Mouse (Mus musculus): ENCODE results near the gene Gm20458. TPM values are rescaled to one million over a fixed set of nuclear protein-coding genes. Genes with fewer than 3 reads are reported as not detected.

Gene Gm20458
- polyA plus RNA-seq, 1 experiment from 2014 or later = 10.0 TPM

DNA sequence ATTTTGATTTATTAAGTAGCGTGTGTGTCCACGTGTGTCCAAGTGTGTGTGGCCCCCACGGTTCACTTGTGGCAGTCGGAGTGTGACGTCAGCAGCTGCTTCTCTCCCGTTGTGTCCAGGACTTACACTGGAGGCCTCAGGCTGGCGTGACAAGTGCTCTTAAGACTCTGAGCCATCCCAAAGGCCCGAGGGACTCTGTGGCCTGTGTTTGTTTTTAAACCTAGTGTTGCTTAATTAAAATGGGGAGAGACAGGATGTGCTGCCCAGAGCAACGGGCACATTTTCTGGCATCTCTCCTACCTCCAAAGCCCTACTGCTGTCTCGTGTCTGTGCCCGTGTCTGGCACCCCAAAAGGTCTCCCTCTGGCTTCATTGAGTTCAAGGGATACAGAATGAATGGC lies 37.3 kb upstream of the Gm20458 start:
- no peaks in the 10 kb centered on the region for H3K36me3 ChIP-seq (replicated peaks; ENCODE audit: control insufficient read depth, insufficient read depth)
- 91% methylated on average over 11 of the region's 11 CpGs for WGBS
- H3K27ac ChIP-seq = no peak overlapping the region
- no peaks in the 10 kb centered on the region for H3K9me3 ChIP-seq (ENCODE audit: control insufficient read depth, low read length)
- ATAC-seq (ENCODE audit: low FRiP score) (no peak), DNase-seq (ENCODE audit: low spot score) (no peak)
- H3K4me3 ChIP-seq (replicated peaks; ENCODE audit: low read length) = no peak overlapping the region
- no peaks in the 10 kb centered on the region for H3K4me1 ChIP-seq (replicated peaks; ENCODE audit: control insufficient read depth, insufficient read depth, low read length)
- no peak overlapping the region for H3K4me2 ChIP-seq (replicated peaks)
- no peaks in the 10 kb centered on the region for H3K27me3 ChIP-seq (ENCODE audit: control insufficient read depth, insufficient read depth, low read length)
- H3K9ac ChIP-seq = no peak overlapping the region

DNA sequence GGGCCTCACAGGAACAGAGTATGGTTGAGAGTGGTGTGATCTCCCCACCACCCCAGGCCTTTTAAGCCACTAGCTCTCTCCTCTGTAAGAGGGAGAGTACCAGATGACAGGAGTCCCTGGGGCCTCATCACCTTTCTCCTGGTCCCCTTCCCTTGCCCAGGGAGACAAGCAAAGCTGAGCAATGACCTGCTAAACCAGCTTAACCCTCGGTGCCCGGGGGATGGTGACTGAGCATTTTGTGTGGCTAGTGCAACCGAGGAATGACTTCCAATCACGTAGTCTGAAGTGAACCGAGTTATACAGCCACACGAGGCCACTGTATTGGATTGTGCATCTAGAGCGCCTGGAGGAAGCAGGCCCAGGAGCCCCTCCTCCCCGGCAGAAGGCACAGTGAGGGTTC lies 36.4 kb upstream of the Gm20458 start:
- H3K27ac ChIP-seq = no peak overlapping the region
- H3K36me3 ChIP-seq (replicated peaks; ENCODE audit: control insufficient read depth, insufficient read depth) = no peaks in the 10 kb centered on the region
- H3K9me3 ChIP-seq (ENCODE audit: control insufficient read depth, low read length) = no peaks in the 10 kb centered on the region
- H3K9ac ChIP-seq = no peak overlapping the region
- DNase-seq (ENCODE audit: low spot score) = no peak
- no peaks in the 10 kb centered on the region for H3K27me3 ChIP-seq (ENCODE audit: control insufficient read depth, insufficient read depth, low read length)
- no peak overlapping the region for H3K4me3 ChIP-seq (replicated peaks; ENCODE audit: low read length)
- ATAC-seq (ENCODE audit: low FRiP score) = no peak
- H3K4me2 ChIP-seq (replicated peaks) = no peak overlapping the region
- H3K4me1 ChIP-seq (replicated peaks; ENCODE audit: control insufficient read depth, insufficient read depth, low read length) = no peaks in the 10 kb centered on the region
- 86% methylated on average over 8 of the region's 8 CpGs for WGBS

DNA sequence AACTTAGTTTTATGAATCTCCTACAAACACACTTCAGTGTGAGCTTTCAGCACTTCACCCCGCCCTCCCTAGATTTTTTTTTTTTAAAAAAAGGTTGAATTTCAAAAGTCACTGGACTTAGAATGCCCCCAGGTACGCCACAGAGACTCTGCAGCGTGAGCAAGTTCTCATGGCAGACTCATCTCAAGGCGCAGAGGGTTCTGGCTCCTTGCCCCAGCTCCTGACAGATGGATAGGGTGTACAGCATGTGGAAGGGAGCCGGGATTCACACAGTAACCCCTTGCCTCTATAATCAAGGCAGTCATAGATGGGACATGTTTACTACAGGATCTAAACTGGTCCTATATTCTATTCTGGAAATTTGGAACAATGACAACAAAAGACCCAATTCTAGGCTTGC lies 35.4 kb upstream of the Gm20458 start:
- H3K9ac ChIP-seq = no peak overlapping the region
- DNase-seq (ENCODE audit: low spot score) = no peak
- H3K4me2 ChIP-seq (replicated peaks) = no peak overlapping the region
- no peak overlapping the region for H3K4me3 ChIP-seq (replicated peaks; ENCODE audit: low read length)
- ATAC-seq (ENCODE audit: low FRiP score) = no peak
- no peaks in the 10 kb centered on the region for H3K36me3 ChIP-seq (replicated peaks; ENCODE audit: control insufficient read depth, insufficient read depth)
- no peaks in the 10 kb centered on the region for H3K27me3 ChIP-seq (ENCODE audit: control insufficient read depth, insufficient read depth, low read length)
- WGBS = 91% methylated on average over 5 of the region's 5 CpGs
- no peak overlapping the region for H3K27ac ChIP-seq
- no peaks in the 10 kb centered on the region for H3K9me3 ChIP-seq (ENCODE audit: control insufficient read depth, low read length)
- H3K4me1 ChIP-seq (replicated peaks; ENCODE audit: control insufficient read depth, insufficient read depth, low read length) = no peaks in the 10 kb centered on the region

DNA sequence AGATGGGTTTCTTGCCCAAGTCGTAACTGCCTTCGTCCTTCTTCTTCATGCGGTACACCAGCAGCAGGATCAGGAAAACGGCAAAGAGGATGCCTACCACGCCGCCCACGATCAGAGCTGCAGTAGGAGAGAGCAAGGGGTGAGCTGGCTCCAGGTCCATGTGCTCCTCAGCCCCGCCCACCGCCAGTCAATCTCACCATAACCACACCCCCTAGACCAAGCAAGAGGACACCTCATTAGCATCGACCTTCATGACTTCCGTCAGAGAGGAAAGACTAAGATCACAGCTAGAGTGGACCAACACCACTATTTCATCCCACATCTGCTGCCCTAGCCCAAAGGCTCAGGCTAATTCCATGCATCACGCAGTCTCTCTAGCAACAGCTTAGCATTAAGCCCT lies 34.6 kb upstream of the Gm20458 start:
- ATAC-seq (ENCODE audit: low FRiP score) (no peak), DNase-seq (ENCODE audit: low spot score) (no peak)
- no peaks in the 10 kb centered on the region for H3K9me3 ChIP-seq (ENCODE audit: control insufficient read depth, low read length)
- no peaks in the 10 kb centered on the region for H3K27me3 ChIP-seq (ENCODE audit: control insufficient read depth, insufficient read depth, low read length)
- no peak overlapping the region for H3K4me2 ChIP-seq (replicated peaks)
- H3K27ac ChIP-seq = no peak overlapping the region
- H3K4me1 ChIP-seq (replicated peaks; ENCODE audit: control insufficient read depth, insufficient read depth, low read length) = no peaks in the 10 kb centered on the region
- H3K9ac ChIP-seq = no peak overlapping the region
- WGBS = 36% methylated on average over 12 of the region's 12 CpGs
- H3K36me3 ChIP-seq (replicated peaks; ENCODE audit: control insufficient read depth, insufficient read depth) = no peaks in the 10 kb centered on the region
- no peak overlapping the region for H3K4me3 ChIP-seq (replicated peaks; ENCODE audit: low read length)

DNA sequence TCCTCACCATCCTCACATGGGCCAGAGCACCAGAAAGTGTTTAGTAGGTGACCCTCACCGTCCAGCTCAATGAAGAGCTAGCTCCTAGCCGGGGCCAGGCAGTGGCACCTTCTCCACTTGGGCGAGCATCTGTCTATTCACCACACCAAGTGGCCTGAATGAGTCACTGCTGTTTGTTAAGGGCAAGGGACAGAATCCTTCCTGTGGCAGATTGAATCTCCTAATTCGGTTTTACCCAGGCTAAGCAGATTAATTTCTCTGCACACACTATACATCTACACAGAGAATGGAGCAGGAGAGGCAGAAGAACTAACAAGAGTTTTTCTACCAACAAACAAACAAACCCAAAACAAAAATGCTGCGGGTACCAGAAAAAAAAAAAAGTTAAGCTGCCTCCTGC lies 33.8 kb upstream of the Gm20458 start:
- no peak for ATAC-seq (ENCODE audit: low FRiP score)
- H3K4me3 ChIP-seq (replicated peaks; ENCODE audit: low read length) = no peak overlapping the region
- 87% methylated on average over 5 of the region's 5 CpGs for WGBS

DNA sequence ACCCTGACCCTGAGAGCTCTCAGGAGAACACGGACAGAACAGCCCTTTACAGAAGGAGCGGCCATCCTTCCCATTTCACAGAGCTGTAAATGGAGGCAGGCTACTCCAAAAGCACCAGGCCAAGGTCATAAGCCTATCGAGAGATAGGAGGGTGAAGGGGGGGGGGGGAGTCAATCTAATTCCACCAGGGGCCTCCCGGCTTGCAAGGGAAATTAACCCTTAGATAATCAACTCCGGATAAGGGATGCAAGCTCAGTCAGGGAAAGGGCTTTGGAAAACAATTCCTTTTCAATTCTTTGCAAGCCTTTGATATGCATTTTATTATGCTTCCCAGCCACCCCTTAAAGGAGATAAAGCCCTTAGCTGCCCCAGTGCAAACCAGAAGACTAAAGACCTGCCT lies 32.3 kb upstream of the Gm20458 start:
- Histone ChIP-seq H3K4me2 (replicated peaks) (no peak overlapping the region), H3K4me3 (replicated peaks; ENCODE audit: low read length) (no peak overlapping the region), H3K27ac (no peak overlapping the region), H3K36me3 (replicated peaks; ENCODE audit: control insufficient read depth, insufficient read depth) (no peaks in the 10 kb centered on the region), H3K4me1 (replicated peaks; ENCODE audit: control insufficient read depth, insufficient read depth, low read length) (no peaks in the 10 kb centered on the region), H3K9me3 (ENCODE audit: control insufficient read depth, low read length) (no peaks in the 10 kb centered on the region), H3K9ac (no peak overlapping the region), H3K27me3 (ENCODE audit: control insufficient read depth, insufficient read depth, low read length) (no peaks in the 10 kb centered on the region)
- WGBS = 48% methylated on average over 5 of the region's 5 CpGs
- no peak for ATAC-seq (ENCODE audit: low FRiP score)
- DNase-seq (ENCODE audit: low spot score) = no peak

More for the DNA sequence above, 33.8 kb upstream of the Gm20458 start:
- Histone ChIP-seq H3K4me1 (replicated peaks; ENCODE audit: control insufficient read depth, insufficient read depth, low read length) (no peaks in the 10 kb centered on the region), H3K9me3 (ENCODE audit: control insufficient read depth, low read length) (no peaks in the 10 kb centered on the region), H3K27ac (no peak overlapping the region), H3K27me3 (ENCODE audit: control insufficient read depth, insufficient read depth, low read length) (no peaks in the 10 kb centered on the region), H3K4me2 (replicated peaks) (no peak overlapping the region), H3K9ac (no peak overlapping the region), H3K36me3 (replicated peaks; ENCODE audit: control insufficient read depth, insufficient read depth) (no peaks in the 10 kb centered on the region)
- no peak for DNase-seq (ENCODE audit: low spot score)

DNA sequence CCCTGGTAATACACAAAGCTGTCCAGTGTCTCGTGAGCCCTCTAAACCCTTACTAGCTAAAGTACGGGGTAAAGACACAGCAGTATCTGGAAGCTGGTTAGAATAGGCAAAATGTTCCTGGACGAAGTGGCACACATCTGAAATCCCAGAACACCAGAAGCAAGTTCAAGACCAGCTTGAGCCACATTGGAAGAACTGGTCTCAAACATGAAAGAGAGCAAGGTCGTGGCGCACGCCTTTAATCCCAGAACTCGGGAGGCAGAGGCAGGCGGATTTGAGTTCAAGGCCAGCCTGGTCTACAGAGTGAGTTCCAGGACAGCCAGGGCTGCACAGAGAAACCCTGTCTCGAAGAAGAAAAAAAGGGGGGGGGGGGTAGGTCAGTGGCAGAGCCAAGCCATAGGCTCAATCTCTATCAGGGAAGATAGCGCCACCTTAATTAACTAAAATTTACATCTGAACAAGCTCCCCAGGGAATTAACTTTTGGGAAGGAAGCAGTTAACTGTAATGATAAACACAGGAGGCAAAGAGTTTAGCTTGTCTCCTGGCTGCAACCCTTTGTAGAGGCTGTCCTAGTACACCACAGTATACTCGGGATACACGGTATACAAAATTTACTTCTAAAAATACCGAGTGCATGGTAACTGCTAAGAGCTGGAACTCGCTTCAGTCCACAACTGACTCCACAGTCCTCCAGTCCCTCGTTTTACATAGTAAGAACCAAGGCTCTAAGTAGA lies 30.7 kb upstream of the Gm20458 start:
- H3K36me3 ChIP-seq (replicated peaks; ENCODE audit: control insufficient read depth, insufficient read depth) = no peaks in the 10 kb centered on the region
- H3K27ac ChIP-seq = no peak overlapping the region
- WGBS = 48% methylated on average over 15 of the region's 15 CpGs

DNA sequence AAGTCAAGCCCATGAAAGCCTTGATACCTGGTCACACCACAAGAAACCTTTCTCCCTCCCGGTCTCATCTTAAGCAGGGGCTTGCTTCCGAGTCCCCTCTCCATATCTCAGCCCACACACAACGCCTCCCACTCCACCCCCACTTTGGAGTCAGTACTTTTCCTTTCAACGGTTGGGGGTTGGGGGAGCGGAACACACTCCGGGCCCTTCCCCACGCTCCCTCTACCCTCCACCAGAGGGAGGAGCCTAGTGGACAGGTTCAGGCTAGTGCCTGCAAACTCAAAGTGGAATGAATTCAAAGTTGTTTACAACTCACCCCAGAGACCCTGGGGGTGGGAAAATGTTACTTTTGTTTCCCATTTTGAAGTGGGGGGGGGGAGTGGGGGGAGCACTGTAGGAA lies 30.1 kb upstream of the Gm20458 start:
- H3K27ac ChIP-seq = no peak overlapping the region
- WGBS = 22% methylated on average over 7 of the region's 7 CpGs
- no peak overlapping the region for H3K4me2 ChIP-seq (replicated peaks)
- DNase-seq (ENCODE audit: low spot score) (no peak), ATAC-seq (ENCODE audit: low FRiP score) (no peak)
- no peak overlapping the region for H3K4me3 ChIP-seq (replicated peaks; ENCODE audit: low read length)
- no peak overlapping the region for H3K9ac ChIP-seq
- no peaks in the 10 kb centered on the region for H3K9me3 ChIP-seq (ENCODE audit: control insufficient read depth, low read length)
- H3K36me3 ChIP-seq (replicated peaks; ENCODE audit: control insufficient read depth, insufficient read depth) = no peaks in the 10 kb centered on the region
- no peaks in the 10 kb centered on the region for H3K27me3 ChIP-seq (ENCODE audit: control insufficient read depth, insufficient read depth, low read length)
- H3K4me1 ChIP-seq (replicated peaks; ENCODE audit: control insufficient read depth, insufficient read depth, low read length) = no peaks in the 10 kb centered on the region

More for the DNA sequence above, 30.7 kb upstream of the Gm20458 start:
- Histone ChIP-seq H3K27me3 (ENCODE audit: control insufficient read depth, insufficient read depth, low read length) (no peaks in the 10 kb centered on the region), H3K4me1 (replicated peaks; ENCODE audit: control insufficient read depth, insufficient read depth, low read length) (no peaks in the 10 kb centered on the region), H3K4me2 (replicated peaks) (no peak overlapping the region), H3K9me3 (ENCODE audit: control insufficient read depth, low read length) (no peaks in the 10 kb centered on the region), H3K9ac (no peak overlapping the region), H3K4me3 (replicated peaks; ENCODE audit: low read length) (no peak overlapping the region)
- ATAC-seq (ENCODE audit: low FRiP score) = no peak
- no peak for DNase-seq (ENCODE audit: low spot score)

DNA sequence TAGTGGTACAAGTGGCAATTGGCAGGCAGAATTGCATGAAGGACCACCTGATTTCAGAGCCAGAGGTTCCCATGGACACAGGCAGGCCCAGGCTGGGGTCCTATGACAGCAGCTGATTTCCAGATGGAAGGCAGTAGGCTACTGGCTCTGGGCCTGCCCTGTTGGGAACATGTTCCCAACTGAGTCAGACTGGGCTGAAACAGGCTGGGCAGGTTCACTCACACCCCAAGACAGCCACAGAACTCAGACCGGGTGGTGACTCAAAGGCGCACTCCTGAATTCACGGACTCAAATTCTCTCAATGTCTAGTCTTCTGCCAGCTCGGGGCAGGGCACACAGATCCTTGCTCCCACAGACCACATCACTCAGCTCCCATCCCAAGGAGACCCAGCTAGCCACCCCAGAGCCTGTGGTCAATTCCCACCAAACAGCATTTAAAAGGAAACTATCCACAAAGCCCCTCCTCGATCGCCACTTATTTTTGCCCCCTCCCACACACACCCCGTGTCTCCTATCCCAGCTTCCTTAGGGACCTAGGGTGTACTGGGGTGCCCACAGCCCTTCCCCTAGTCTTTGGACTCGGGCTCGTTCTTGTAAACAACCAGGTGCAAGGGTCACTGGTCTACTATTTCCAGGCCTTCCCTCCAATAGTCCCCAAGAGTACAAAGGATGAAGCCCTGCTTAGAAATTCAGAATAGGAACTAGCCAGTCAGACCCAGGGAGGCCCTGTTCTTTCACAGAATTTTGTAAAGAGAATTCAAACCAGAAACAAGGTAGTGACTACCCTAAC lies 28.9 kb upstream of the Gm20458 start:
- no peak overlapping the region for H3K4me2 ChIP-seq (replicated peaks)
- no peaks in the 10 kb centered on the region for H3K4me1 ChIP-seq (replicated peaks; ENCODE audit: control insufficient read depth, insufficient read depth, low read length)
- H3K27ac ChIP-seq = no peak overlapping the region
- DNase-seq (ENCODE audit: low spot score) = no peak
- ATAC-seq (ENCODE audit: low FRiP score) = no peak
- no peaks in the 10 kb centered on the region for H3K27me3 ChIP-seq (ENCODE audit: control insufficient read depth, insufficient read depth, low read length)
- no peaks in the 10 kb centered on the region for H3K36me3 ChIP-seq (replicated peaks; ENCODE audit: control insufficient read depth, insufficient read depth)
- H3K9me3 ChIP-seq (ENCODE audit: control insufficient read depth, low read length) = no peaks in the 10 kb centered on the region
- H3K4me3 ChIP-seq (replicated peaks; ENCODE audit: low read length) = no peak overlapping the region
- H3K9ac ChIP-seq = no peak overlapping the region
- 66% methylated on average over 9 of the region's 9 CpGs for WGBS
